Mouse (Mus musculus) embryo, embryonic 9.5 days (tissue): ENCODE results near the gene Tmem262.

Source experiments
- DNase-seq: peaks from one replicate; pipeline ENCODE4 v3.0.0-alpha.2; 2017; ENCODE audit errors: extremely low spot score

Gene Tmem262

GRCm38 (mm10) chr19:6102169-6102853 is 22.5 kb downstream of the Tmem262 start:
- DNase-seq = no peak

DNA sequence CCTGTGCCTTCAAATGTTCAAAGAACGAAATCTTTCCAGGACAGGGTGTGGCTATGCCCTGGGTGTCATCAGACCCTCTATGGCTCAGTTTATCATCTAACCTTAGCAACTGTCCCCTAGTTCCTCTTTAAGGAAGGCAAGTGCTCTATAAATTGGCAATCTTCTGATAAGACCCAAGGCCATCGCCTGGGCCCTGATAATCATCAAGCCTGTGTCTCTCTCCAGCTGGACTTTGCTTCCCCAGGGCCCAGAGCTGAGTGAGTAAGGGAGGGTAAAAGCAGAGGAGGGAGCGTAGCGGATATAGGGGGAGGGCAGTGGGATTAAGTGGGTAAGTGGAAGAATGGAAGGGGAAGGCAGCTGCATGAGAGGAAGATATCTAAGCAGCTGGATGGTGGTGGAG is 24.6 kb downstream of the Tmem262 start:
- DNase-seq = no peak

GRCm38 (mm10) chr19:6105586-6105985 is 25.8 kb downstream of the Tmem262 start, which contains the start of gene Naaladl1:
Gene Naaladl1 (plus strand): TSS chr19:6105782.
- no peak for DNase-seq

DNA sequence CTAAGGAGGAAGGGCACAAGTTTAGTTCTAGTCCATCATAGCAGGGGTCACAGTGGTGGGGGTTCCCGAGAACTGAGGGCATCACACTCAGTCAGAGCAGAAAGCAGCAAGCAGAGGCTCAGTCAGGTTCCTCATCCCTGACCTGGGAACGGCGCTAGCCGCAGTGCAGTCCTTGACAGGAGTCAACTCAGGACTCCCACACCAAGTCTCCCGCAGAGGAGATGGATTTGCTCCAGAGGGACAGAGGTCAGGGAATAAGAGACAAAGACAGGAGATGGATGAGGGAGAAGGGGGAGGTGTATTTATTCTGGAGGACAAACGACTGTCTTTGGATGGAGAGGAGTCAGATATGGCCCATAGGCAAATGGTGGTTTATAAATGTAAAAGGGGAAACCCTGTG is 33.3 kb downstream of the Tmem262 start:
- DNase-seq = no peak

GRCm38 (mm10) chr19:6116113-6116850 is 36.4 kb downstream of the Tmem262 start:
- DNase-seq = no peak

DNA sequence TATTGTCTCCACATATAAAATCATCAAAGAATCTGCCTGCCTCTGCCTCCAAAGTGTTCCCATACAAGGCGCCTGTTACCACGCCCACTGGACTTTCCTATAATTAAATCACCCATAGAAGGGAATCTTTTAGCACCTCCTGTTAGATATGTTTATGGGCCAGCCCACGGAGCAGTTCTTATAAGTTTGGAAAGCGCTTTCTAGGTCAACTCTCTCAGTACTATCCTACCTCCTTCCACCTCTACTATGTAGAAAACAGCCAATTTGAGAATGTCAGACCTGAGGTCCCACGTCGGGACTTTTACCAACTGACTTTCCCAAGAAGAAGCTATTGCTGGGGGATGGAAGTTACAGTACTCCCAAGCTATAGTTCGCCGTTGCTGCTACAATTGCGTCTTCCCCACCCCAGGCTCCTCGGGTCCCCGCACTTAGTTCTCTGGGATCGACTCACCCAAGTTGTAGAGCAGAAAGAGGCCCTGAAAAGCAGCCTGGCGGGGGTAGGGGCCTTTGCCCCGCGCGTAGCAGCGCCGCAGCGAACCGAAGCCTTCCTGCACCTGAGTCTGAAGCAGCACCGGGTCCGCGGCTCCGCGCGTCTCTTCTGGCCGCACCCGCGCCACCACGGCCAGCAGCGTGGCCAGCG is 37.6 kb downstream of the Tmem262 start:
- DNase-seq = no peak

DNA sequence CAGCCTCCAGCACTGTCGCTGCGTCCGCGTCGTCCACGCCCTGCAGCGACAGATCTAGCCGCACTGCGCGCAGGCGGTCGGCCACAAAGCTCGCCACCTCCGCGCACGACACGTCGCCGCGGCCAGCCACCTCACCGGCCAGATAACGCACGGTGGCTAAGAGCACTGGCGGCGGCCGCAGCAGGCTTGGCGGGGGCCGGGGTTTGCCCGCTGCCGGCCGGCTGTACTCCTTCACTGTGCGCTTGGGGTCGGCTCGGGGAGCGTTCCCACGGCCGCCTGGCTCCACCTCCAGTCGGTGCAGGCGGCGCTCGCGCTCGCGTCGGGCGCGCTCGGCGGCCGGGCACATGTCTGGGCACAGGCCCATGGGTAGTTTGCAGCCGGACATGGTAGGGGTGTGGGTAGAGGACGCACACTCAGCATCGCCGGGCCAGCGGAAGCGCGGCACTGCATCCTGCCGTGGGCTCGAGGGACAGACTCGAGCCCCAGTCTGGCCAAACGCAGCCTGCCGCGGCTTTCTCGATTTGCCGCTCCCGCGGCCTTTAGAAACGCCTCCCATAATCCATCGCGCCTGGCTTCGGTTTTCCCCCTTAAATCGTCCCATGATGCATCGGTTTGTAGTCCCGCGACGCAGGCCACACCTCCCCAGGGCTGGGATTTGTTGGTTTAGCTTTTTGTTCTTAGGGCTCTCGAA is 38.3 kb downstream of the Tmem262 start, which contains the start of gene Sac3d1:
TSS of gene Sac3d1 (minus strand) at position 665 of the 691 bp plus-strand sequence.
- DNase-seq = peak; percentile 91

DNA sequence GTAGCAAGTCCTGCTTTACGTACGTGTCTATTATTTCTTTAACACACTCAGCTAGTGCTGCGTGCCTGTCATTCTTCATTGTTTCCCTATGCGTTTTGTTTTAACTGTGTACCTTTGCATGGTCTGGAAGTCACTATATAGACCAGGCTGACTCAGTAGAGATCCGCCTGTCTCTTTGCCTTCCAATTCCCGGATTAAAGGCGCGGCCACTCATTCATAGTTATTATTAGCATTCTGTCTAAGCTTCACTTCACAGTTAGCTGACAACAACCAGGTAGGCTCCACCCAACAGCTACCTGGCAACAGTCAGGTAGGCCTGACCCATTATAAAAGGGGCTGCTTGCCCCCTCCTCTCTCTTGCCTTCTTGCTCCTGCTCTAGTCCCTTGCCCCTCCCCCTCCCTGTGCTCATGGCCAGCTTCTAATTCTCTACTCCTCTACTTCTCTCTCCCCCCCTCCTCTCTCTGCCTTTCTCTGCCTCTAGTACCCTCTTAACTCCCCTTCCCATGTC is 38.9 kb downstream of the Tmem262 start:
- DNase-seq = no peak

DNA sequence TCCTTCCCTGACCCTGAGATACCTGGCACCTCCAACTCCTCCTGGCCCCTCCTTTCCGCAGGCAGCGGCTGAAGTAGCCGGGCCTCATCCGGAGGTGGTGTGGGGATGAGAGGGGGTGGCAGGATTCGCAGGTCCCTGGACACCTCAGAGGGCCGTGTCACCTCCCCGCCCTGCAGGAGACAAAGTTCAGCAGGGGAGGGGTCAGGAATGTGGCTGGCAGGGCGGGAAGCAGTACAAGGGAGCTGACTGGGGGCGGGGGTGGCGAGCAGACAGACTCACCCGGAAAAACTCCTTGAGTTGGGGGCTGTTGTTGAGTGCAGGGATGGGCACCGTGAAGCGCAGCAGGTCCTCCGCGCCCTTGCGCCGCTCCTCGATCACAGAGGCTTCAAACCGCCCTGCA is 41.9 kb downstream of the Tmem262 start:
- no peak for DNase-seq

- peak; percentile 28 for DNase-seq
These were observed 43.5 kb downstream of the Tmem262 start for GRCm38 (mm10) chr19:6123330-6123729.

DNA sequence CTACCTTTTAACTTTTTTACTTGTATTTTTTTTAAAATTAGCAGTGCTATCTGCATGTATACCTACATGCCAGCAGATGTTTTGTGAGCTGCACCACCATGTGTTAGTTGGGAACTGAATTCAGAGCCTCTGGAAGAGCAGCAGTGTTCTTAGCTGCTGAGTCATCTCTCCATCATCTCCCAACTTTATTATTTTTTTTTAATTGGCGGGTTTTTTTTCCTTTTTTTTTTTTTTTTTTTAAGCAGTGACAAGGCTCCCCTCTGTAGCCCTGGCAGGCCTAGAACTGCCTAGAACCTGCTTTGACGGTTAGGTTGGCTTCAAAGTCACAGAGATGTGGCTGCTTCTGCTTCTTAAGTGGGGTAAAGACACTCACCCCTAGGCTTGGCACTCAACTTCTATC is 45.1 kb downstream of the Tmem262 start:
- DNase-seq = no peak

GRCm38 (mm10) chr19:6126289-6126688 is 46.5 kb downstream of the Tmem262 start:
- DNase-seq = peak; percentile 53

GRCm38 (mm10) chr19:6126789-6127580 is 47.2 kb downstream of the Tmem262 start:
- DNase-seq = no peak

GRCm38 (mm10) chr19:6127760-6128341 is 48.0 kb downstream of the Tmem262 start, which contains the start of gene Snx15:
Gene Snx15 (minus strand): TSS chr19:6128304.
- peak; percentile 91 for DNase-seq
